Mouse (Mus musculus): ENCODE measurements around the gene Hmgcs2. TPM values are rescaled to one million over a fixed set of nuclear protein-coding genes. Genes with fewer than 3 reads are reported as not detected.
A peak's percentile ranks its signal among the peaks of the same experiment; 100 is the strongest.

Gene Hmgcs2
- total and polyA plus RNA-seq, 3 experiments: 0.12 to 0.81 TPM; not detected in 1

DNA sequence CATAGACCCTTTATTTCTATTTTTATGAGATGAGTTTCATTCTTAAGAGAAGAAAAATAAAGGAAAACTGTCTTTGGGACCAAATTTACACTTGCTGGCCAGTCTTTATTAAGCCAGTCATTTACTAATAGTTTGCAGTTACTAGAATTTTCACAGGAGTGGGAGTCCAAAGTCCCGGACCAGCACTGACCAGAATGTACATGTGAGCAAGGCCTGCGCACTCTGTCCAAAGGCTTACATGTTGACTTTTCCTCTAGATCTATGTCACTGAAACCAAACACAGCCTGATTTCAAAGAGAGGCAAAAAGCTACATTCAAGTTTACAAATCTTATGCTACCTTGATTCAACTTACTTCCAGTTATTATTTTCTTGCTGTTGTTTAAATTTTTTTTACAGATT is 18.1 kb upstream of the Hmgcs2 start:
- no peak for DNase-seq (ENCODE audit: low read depth, low spot score)
- TF ChIP-seq ETS1 (IDR thresholded peaks at IDR 0.05; ENCODE audit: low read depth, low read length) (no peak), ELF1 (IDR thresholded peaks at IDR 0.05; ENCODE audit: low read depth, low read length) (no peak), MXI1 (IDR thresholded peaks at IDR 0.05; ENCODE audit: low read depth, low read length) (no peak), MYB (IDR thresholded peaks at IDR 0.05; ENCODE audit: low read depth, low read length) (no peak), MEF2A (IDR thresholded peaks at IDR 0.05; ENCODE audit: extremely low read depth, insufficient replicate concordance, low read depth, low read length, poor library complexity, severe bottlenecking) (no peak), CHD1 (IDR thresholded peaks at IDR 0.05; ENCODE audit: low read depth, low read length) (no peak), ZNF384 (IDR thresholded peaks at IDR 0.05; ENCODE audit: low read depth, low read length) (no peak), RAD21 (IDR thresholded peaks at IDR 0.05; ENCODE audit: low read depth, low read length) (no peak), CTCF (IDR thresholded peaks at IDR 0.05 in 2 of 3, conservative IDR thresholded peaks at IDR 0.05 in 1 of 3; ENCODE audit: control insufficient read depth in 1 of 3, insufficient read depth in 1 of 3, low read depth in 2 of 3, low read length in 3 of 3, poor library complexity in 1 of 3, severe bottlenecking in 1 of 3) (no peak), KAT2A (conservative IDR thresholded peaks at IDR 0.05; ENCODE audit: low read depth, low read length) (no peak), MYC (IDR thresholded peaks at IDR 0.05; ENCODE audit: low read depth, low read length) (no peak), TBP (IDR thresholded peaks at IDR 0.05; ENCODE audit: low read depth, low read length) (no peak)
- Histone ChIP-seq H3K4me1 (ENCODE audit: control insufficient read depth in 1 of 2, insufficient read depth in 2 of 2, low read length in 2 of 2) (peaks cover 0 to 7% of the 10 kb centered on the region in 2 experiments; a peak in 2 of 4 replicates), H3K36me3 (ENCODE audit: control insufficient read depth in 1 of 2, insufficient read depth in 2 of 2, low read length in 2 of 2) (peaks cover 0 to 2% of the 10 kb centered on the region in 2 experiments; a peak in 1 of 4 replicates), H3K27me3 (ENCODE audit: control insufficient read depth in 1 of 2, insufficient read depth in 2 of 2, low read length in 2 of 2) (no peaks in the 10 kb centered on the region; a peak in 1 of 4 replicates), H3K9ac (ENCODE audit: control insufficient read depth, low read depth, low read length, poor library complexity, severe bottlenecking) (no peak overlapping the region), H3K4me3 (ENCODE audit: control insufficient read depth in 1 of 2, insufficient read depth in 1 of 2, low read depth in 2 of 2, low read length in 2 of 2) (no peak overlapping the region), H3K9me3 (replicated peaks; ENCODE audit: insufficient read depth, low read length) (no peaks in the 10 kb centered on the region), H3K27ac (ENCODE audit: control insufficient read depth, low read depth, low read length) (no peak overlapping the region), H3K79me2 (ENCODE audit: control insufficient read depth, insufficient read depth, low read length, poor library complexity) (no peaks in the 10 kb centered on the region)

DNA sequence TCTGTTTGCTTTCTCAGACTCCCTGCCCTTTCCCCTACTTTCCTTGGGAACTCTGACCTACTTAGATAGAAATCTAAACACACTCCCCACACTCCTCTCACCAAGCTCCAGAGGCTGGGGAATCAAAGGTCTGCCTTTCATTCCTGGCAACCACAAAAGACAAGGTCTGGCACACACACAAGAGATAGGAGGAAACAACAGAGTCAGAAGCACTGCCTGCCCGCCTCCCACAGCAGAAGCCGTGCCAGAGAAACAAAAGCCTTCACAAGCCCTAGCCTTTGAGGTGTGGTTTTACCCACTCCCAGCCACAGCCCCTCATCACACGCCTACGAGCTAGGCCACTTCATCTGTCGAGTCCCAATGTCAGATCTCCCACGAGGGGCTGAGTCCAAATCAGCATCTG is 13.0 kb upstream of the Hmgcs2 start:
- Histone ChIP-seq H3K4me3 (ENCODE audit: control insufficient read depth in 1 of 2, insufficient read depth in 1 of 2, low read depth in 2 of 2, low read length in 2 of 2) (no peak overlapping the region), H3K4me1 (ENCODE audit: control insufficient read depth in 1 of 2, insufficient read depth in 2 of 2, low read length in 2 of 2) (no peaks in the 10 kb centered on the region), H3K9me3 (replicated peaks; ENCODE audit: insufficient read depth, low read length) (no peaks in the 10 kb centered on the region), H3K9ac (ENCODE audit: control insufficient read depth, low read depth, low read length, poor library complexity, severe bottlenecking) (no peak overlapping the region), H3K79me2 (ENCODE audit: control insufficient read depth, insufficient read depth, low read length, poor library complexity) (no peaks in the 10 kb centered on the region), H3K27ac (ENCODE audit: control insufficient read depth, low read depth, low read length) (no peak overlapping the region), H3K36me3 (ENCODE audit: control insufficient read depth in 1 of 2, insufficient read depth in 2 of 2, low read length in 2 of 2) (no peaks in the 10 kb centered on the region), H3K27me3 (ENCODE audit: control insufficient read depth in 1 of 2, insufficient read depth in 2 of 2, low read length in 2 of 2) (peaks cover 6 to 8% of the 10 kb centered on the region in 2 experiments)
- DNase-seq (ENCODE audit: low read depth, low spot score): peak; percentile 11
- TF ChIP-seq BHLHE40 (IDR thresholded peaks at IDR 0.05; ENCODE audit: borderline replicate concordance, low read depth, low read length) (no peak), UBTF (IDR thresholded peaks at IDR 0.05; ENCODE audit: borderline replicate concordance, insufficient read depth, low read depth, low read length) (no peak), KAT2A (conservative IDR thresholded peaks at IDR 0.05; ENCODE audit: low read depth, low read length) (no peak), TBP (IDR thresholded peaks at IDR 0.05; ENCODE audit: low read depth, low read length) (no peak), USF2 (IDR thresholded peaks at IDR 0.05; ENCODE audit: borderline replicate concordance in 1 of 2, insufficient read depth in 1 of 2, low read depth in 1 of 2, low read length in 2 of 2) (no peak), MYB (IDR thresholded peaks at IDR 0.05; ENCODE audit: low read depth, low read length) (no peak), NELFE (IDR thresholded peaks at IDR 0.05; ENCODE audit: low read depth, low read length) (no peak), MXI1 (IDR thresholded peaks at IDR 0.05; ENCODE audit: low read depth, low read length) (no peak), MAX (IDR thresholded peaks at IDR 0.05; ENCODE audit: low read length) (no peak), TAL1 (IDR thresholded peaks at IDR 0.05; ENCODE audit: low read length) (no peak), ZMIZ1 (IDR thresholded peaks at IDR 0.05; ENCODE audit: low read depth, low read length) (no peak), JUND (IDR thresholded peaks at IDR 0.05; ENCODE audit: low read depth, low read length) (no peak), HCFC1 (IDR thresholded peaks at IDR 0.05; ENCODE audit: low read depth, low read length) (no peak), ZKSCAN1 (IDR thresholded peaks at IDR 0.05; ENCODE audit: low read depth, low read length) (no peak), GABPA (IDR thresholded peaks at IDR 0.05; ENCODE audit: low read depth, low read length) (no peak), TCF12 (IDR thresholded peaks at IDR 0.05; ENCODE audit: low read depth, low read length) (no peak), ETS1 (IDR thresholded peaks at IDR 0.05; ENCODE audit: low read depth, low read length) (no peak), NRF1 (IDR thresholded peaks at IDR 0.05; ENCODE audit: insufficient read depth, low read depth, low read length, poor library complexity, severe bottlenecking) (no peak)

Measured in MEL (cell line).